Mouse (Mus musculus) heart, embryonic 11.5 days (tissue): ENCODE results near the gene Xxylt1. TPM values are rescaled to one million over a fixed set of nuclear protein-coding genes. Genes with fewer than 3 reads are reported as not detected.

Source experiments
- ATAC-seq: fragments of 200-750 bp; cut with Nextera tagmentation; replicated peaks from 2 replicates; pipeline ENCODE4 v1.8.0; 2017; ENCODE audit warnings: moderate library complexity; ENCODE audit not compliant: insufficient number of reproducible peaks, low FRiP score, low TSS enrichment
- H3K27ac ChIP-seq: fragments of 300-500 bp; sonication (generic); 2 replicates; pipeline ENCODE4 v1.5.1; 2014; ENCODE audit warnings: mild to moderate bottlenecking, low read depth, low read length
- H3K27me3 ChIP-seq: fragments of 300-500 bp; sonication (generic); 2 replicates; pipeline ENCODE4 v1.6.1; 2014; ENCODE audit warnings: mild to moderate bottlenecking, low read length, mixed read lengths; ENCODE audit not compliant: control insufficient read depth, insufficient read depth
- H3K36me3 ChIP-seq: fragments of 300-500 bp; sonication (generic); 2 replicates; pipeline ENCODE4 v1.6.1; 2014; ENCODE audit warnings: mild to moderate bottlenecking, low read length, moderate library complexity, mixed read lengths; ENCODE audit not compliant: control insufficient read depth, insufficient read depth
- H3K4me1 ChIP-seq: fragments of 300-500 bp; sonication (generic); 2 replicates; pipeline ENCODE4 v1.6.1; 2014; ENCODE audit warnings: low read length; ENCODE audit not compliant: control insufficient read depth, insufficient read depth
- H3K4me2 ChIP-seq: fragments of 300-500 bp; sonication (generic); 2 replicates; pipeline ENCODE4 v1.6.1; 2014; ENCODE audit warnings: mild to moderate bottlenecking, moderate library complexity
- H3K4me3 ChIP-seq: fragments of 300-500 bp; sonication (generic); 2 replicates; pipeline ENCODE4 v1.5.1; 2014; ENCODE audit warnings: low read depth, low read length
- H3K9ac ChIP-seq: fragments of 300-500 bp; sonication (generic); 2 replicates; pipeline ENCODE4 v1.6.1; 2014; ENCODE audit warnings: mild to moderate bottlenecking, low read depth, low read length, moderate library complexity
- H3K9me3 ChIP-seq: fragments of 300-500 bp; sonication (generic); replicated peaks from 2 replicates; pipeline ENCODE4 v1.6.1; 2016; ENCODE audit warnings: low read length; ENCODE audit not compliant: control insufficient read depth
- WGBS: fragments of 180-500 bp; shearing (Covaris S2); extraction: QIAGEN DNeasy Blood & Tissue Kit; methylation state at CpG from one replicate; pipeline ENCODE4 v1.1.7; 2014; ENCODE audit not compliant: insufficient replicate concordance; 5-methylcytosine and 5-hydroxymethylcytosine counted together
- polyA plus RNA-seq: library from polyadenylated mRNA; unstranded; fragments of >200 nt; fragmentation: Nextera tagmentation; extraction: Ambion mirVana; gene quantifications from 2 replicates; pipeline ENCODE4 v1.2.1, GENCODE M21; 2014

The Xxylt1 gene
- polyA plus RNA-seq, 1 experiment from 2014 or later: 10.3 TPM

GRCm38 (mm10) chr16:31024997-31025396 lies 56.2 kb downstream of the Xxylt1 start:
- Histone ChIP-seq H3K27ac (no peak overlapping the region), H3K4me2 (no peak overlapping the region), H3K27me3 (no peaks in the 10 kb centered on the region), H3K9me3 (no peaks in the 10 kb centered on the region), H3K9ac (no peak overlapping the region), H3K36me3 (no peaks in the 10 kb centered on the region), H3K4me3 (no peak overlapping the region), H3K4me1 (peaks cover 27% of the 10 kb centered on the region)
- WGBS: 50% methylated on average over 4 of the region's 4 CpGs
- ATAC-seq: no peak

GRCm38 (mm10) chr16:31024221-31024620 lies 57.0 kb downstream of the Xxylt1 start:
- Histone ChIP-seq H3K4me1 (peaks cover 24% of the 10 kb centered on the region), H3K36me3 (no peaks in the 10 kb centered on the region), H3K27ac (no peak overlapping the region), H3K9me3 (no peaks in the 10 kb centered on the region), H3K4me3 (no peak overlapping the region), H3K27me3 (no peaks in the 10 kb centered on the region), H3K9ac (no peak overlapping the region), H3K4me2 (no peak overlapping the region)
- WGBS: 81% methylated on average over 7 of the region's 7 CpGs
- no peak for ATAC-seq

- Histone ChIP-seq H3K4me1 (peaks cover 24% of the 10 kb centered on the region), H3K27ac (no peak overlapping the region), H3K36me3 (no peaks in the 10 kb centered on the region), H3K9ac (no peak overlapping the region), H3K27me3 (no peaks in the 10 kb centered on the region), H3K4me2 (no peak overlapping the region), H3K4me3 (no peak overlapping the region), H3K9me3 (no peaks in the 10 kb centered on the region)
- ATAC-seq: no peak
- 78% methylated on average over 8 of the region's 8 CpGs for WGBS
These were observed 57.4 kb downstream of the Xxylt1 start for GRCm38 (mm10) chr16:31023803-31024202.

GRCm38 (mm10) chr16:31022287-31022686 lies 58.9 kb downstream of the Xxylt1 start:
- H3K36me3 ChIP-seq: no peaks in the 10 kb centered on the region
- no peak overlapping the region for H3K4me2 ChIP-seq
- no peak overlapping the region for H3K4me3 ChIP-seq
- no peaks in the 10 kb centered on the region for H3K27me3 ChIP-seq
- ATAC-seq: no peak
- H3K27ac ChIP-seq: no peak overlapping the region
- H3K4me1 ChIP-seq: peaks cover 24% of the 10 kb centered on the region
- no peak overlapping the region for H3K9ac ChIP-seq
- WGBS: 52% methylated on average over 5 of the region's 5 CpGs
- no peaks in the 10 kb centered on the region for H3K9me3 ChIP-seq

GRCm38 (mm10) chr16:31019514-31019913 lies 61.7 kb downstream of the Xxylt1 start:
- H3K27ac ChIP-seq: no peak overlapping the region
- ATAC-seq: no peak
- H3K4me3 ChIP-seq: no peak overlapping the region
- 78% methylated on average over 3 of the region's 3 CpGs for WGBS
- no peak overlapping the region for H3K9ac ChIP-seq
- no peaks in the 10 kb centered on the region for H3K9me3 ChIP-seq
- no peaks in the 10 kb centered on the region for H3K36me3 ChIP-seq
- H3K27me3 ChIP-seq: no peaks in the 10 kb centered on the region
- no peak overlapping the region for H3K4me2 ChIP-seq
- H3K4me1 ChIP-seq: peaks cover 18% of the 10 kb centered on the region

- H3K4me1 ChIP-seq: peaks cover 18% of the 10 kb centered on the region
- H3K9me3 ChIP-seq: no peaks in the 10 kb centered on the region
- H3K36me3 ChIP-seq: no peaks in the 10 kb centered on the region
- H3K27ac ChIP-seq: no peak overlapping the region
- no peak overlapping the region for H3K4me3 ChIP-seq
- WGBS: 91% methylated on average over 10 of the region's 10 CpGs
- no peak overlapping the region for H3K9ac ChIP-seq
- no peak overlapping the region for H3K4me2 ChIP-seq
- ATAC-seq: no peak
- H3K27me3 ChIP-seq: no peaks in the 10 kb centered on the region
These were observed 63.4 kb downstream of the Xxylt1 start for GRCm38 (mm10) chr16:31017687-31018413.

GRCm38 (mm10) chr16:31016669-31017068 lies 64.6 kb downstream of the Xxylt1 start:
- ATAC-seq: no peak
- Histone ChIP-seq H3K4me2 (no peak overlapping the region), H3K27ac (no peak overlapping the region), H3K36me3 (no peaks in the 10 kb centered on the region), H3K27me3 (no peaks in the 10 kb centered on the region), H3K9ac (no peak overlapping the region), H3K9me3 (no peaks in the 10 kb centered on the region), H3K4me1 (peaks cover 12% of the 10 kb centered on the region), H3K4me3 (no peak overlapping the region)
- WGBS: 76% methylated on average over 2 of the region's 2 CpGs

GRCm38 (mm10) chr16:31016169-31016568 lies 65.1 kb downstream of the Xxylt1 start:
- H3K9me3 ChIP-seq: no peaks in the 10 kb centered on the region
- H3K36me3 ChIP-seq: no peaks in the 10 kb centered on the region
- no peaks in the 10 kb centered on the region for H3K27me3 ChIP-seq
- 73% methylated on average over 8 of the region's 8 CpGs for WGBS
- no peak overlapping the region for H3K4me3 ChIP-seq
- H3K4me2 ChIP-seq: no peak overlapping the region
- H3K4me1 ChIP-seq: peaks cover 9% of the 10 kb centered on the region
- ATAC-seq: no peak
- no peak overlapping the region for H3K27ac ChIP-seq
- no peak overlapping the region for H3K9ac ChIP-seq

- H3K4me1 ChIP-seq: peaks cover under 1% of the 10 kb centered on the region; the same call in 1 of the 2 replicates
- 94% methylated on average over 1 of the region's 1 CpGs for WGBS
- H3K9me3 ChIP-seq: no peaks in the 10 kb centered on the region
- H3K4me3 ChIP-seq: no peak overlapping the region
- no peak for ATAC-seq
- no peak overlapping the region for H3K27ac ChIP-seq
- no peak overlapping the region for H3K9ac ChIP-seq
- H3K4me2 ChIP-seq: no peak overlapping the region
- H3K36me3 ChIP-seq: no peaks in the 10 kb centered on the region
- H3K27me3 ChIP-seq: no peaks in the 10 kb centered on the region
These were observed 66.0 kb downstream of the Xxylt1 start for GRCm38 (mm10) chr16:31015271-31015670.
